Mouse (Mus musculus): ENCODE measurements around the gene Eml3.

The Eml3 gene

DNA sequence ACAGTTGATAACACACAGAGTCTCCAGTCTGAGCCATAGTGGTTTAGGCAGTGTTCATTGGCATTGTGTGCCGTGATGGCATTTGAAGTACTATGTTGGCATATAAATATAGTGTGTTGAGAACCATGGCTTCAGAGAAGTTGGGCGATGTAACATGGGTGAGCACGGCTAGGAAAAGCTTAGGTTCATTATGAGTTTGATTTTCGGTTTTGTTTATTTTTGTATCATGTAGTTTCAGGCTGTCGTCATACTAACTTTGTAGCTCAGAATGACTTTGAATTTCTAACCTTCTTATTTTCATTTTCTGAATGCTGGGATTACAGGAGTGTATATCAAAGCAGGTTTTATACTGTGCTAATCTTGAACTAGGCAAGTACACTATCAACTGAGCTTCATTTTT, 25.9 kb upstream of the Eml3 start:
- in situ Hi-C loops (cut with MboI; ENCODE audit: unreplicated experiment in 2 of 2), result no loop called here

DNA sequence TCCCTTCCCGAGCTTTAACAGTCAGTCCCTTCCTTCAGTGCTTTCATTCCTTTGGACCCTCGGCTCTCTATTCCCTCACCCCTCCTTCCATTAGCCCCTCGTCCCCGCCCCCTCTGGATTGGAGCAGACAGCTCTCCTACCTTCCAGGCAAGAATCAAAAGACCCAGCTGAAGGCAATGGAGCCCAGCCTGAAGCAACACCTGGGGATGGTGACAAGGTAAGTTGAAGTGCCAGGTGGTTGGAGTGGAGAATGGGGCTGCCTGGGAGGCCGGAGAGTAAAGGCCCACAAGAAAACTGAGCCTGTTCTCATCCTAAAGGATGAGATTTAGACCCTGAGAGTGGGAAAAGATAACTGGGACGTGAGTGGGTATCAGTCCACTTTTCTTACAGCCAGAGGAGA, 20.8 kb upstream of the Eml3 start:
- in situ Hi-C loops (cut with MboI; ENCODE audit: unreplicated experiment in 2 of 2), result no loop called here

DNA sequence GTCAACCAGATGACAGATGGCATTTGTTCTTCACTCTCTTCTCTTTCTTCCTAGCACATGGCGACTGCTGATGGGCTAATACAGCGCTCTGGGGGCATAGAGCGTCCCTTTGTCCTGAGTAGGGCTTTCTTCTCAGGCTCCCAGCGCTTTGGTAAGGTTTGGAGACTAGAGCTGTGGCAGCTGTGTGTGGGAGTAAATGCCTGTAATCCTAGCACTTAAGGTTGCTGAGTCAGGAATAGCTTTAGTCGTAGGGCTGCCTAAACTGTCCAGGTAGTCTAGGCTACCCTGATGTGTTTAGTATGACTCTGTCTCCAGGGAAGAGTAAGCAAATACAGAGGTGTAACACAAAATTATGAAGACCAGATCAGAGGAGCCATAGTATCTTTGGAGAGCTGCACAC, 17.5 kb upstream of the Eml3 start:
- in situ Hi-C loops (cut with MboI; ENCODE audit: unreplicated experiment in 2 of 2), result no loop called here

DNA sequence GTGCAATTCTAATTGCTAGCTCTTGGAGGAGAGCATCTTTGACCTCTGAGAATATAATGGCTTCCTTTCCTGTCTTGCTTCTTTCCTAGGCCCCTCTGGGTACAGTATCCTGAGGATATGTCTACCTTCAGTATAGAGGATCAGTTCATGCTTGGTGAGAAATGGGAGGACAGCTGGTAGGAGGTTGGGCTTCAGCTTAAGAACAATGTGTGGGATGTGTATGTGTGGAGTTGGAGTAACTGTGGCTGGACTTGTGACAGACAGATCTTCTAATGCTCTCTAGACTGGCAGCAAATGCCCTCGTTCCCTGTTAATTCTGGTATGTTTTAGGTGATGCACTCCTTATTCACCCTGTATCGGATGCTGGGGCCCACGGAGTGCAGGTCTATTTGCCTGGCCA, 15.1 kb upstream of the Eml3 start:
- in situ Hi-C loops (cut with MboI; ENCODE audit: unreplicated experiment in 2 of 2), result no loop called here

DNA sequence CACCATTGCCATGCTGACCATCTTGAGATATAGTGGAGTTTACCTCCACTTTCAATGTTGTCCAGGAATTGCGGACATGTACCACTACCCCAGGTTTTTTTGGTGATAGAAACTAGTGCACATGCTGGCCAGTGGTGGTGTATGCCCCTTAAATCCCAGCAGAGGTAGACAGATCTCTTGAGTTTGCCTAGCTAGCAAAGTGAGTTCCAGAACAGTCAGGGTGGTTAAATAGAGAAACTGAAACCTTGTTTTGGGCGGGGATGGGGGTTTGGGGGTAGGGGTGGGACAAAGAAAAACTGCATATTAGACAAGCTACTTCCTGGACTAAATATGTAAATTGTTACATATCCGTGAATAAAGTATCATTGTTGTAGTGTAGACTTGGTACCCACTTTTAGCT, 10.4 kb upstream of the Eml3 start:
- in situ Hi-C loops (cut with MboI; ENCODE audit: unreplicated experiment in 2 of 2), result no loop called here

DNA sequence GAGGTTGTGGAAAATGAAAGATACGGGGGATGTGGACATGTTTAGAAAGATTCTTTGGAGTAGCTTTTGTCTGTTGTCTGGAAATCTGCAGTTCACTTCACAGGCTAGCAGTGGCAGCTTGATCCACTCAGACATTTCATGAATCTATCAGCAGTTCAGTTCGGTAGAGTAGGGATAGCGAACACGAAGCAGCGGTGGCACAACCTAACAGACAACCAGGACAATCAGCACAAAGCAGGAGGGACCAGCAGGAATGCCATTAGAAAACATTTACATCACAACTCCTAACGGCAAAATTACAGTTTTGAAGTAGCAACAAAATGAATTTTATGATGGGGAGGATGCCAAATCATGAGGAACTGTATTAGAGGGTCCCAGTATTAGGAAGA, 9.7 kb upstream of the Eml3 start:
- in situ Hi-C loops (cut with MboI; ENCODE audit: unreplicated experiment in 2 of 2), result no loop called here

DNA sequence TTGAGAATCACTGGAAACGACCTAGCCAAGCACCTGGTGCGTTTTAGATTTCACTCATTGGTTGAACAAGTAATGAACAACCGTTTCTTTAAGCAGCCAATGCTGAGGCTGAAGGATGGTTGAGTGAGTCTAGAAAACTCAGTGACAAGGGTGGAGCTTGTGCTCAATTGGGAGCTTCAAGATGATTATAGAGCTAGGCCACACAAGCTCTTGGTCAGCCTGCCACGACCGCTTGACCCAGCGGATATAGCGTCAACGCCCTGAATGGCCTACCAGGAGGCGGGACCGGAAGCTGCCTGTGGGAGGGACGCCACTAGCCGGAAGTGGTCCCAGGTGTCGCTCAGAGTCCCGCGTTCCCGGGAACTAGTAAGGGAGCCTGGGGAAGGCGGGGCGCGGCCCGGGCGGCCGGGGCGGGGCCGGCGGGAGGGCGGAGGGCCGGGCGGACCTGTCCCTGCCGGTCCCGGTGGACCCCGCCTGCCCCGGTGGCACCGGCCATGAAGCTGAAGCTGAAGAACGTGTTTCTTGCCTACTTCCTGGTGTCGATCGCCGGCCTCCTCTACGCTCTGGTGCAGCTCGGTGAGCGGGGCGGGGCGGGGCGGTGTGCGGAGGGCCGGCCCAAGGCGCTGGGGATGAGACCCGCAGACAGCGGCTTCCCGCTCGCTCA, 9.1 kb upstream of the Eml3 start, which contains the start of gene B3gat3:
Gene B3gat3 (plus strand): TSS at position 302 of the 664 bp plus-strand sequence.
- in situ Hi-C loops (cut with MboI; ENCODE audit: unreplicated experiment in 2 of 2), result no loop called here

DNA sequence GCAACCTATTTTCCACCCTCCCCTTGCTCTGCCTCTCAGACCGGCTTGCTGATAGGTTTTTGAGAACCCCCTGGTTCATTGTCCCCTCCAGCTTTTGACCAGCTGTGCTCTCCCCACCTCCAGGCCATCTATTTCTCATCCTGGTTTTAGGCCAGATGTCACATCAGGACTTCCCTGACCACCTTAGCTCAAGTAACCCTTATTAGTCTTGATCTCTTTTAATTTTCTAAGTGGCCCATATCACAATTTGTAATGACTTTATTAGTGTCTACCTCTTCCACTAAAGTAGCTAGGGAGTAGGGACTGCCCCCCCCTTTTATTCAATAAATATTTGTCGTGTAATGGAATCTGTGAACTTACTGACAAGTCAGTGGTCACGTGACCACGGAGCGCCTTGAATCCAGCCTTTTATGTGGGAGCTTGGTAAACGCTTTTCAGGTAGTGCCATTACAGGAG, 8.5 kb upstream of the Eml3 start:
- in situ Hi-C loops (cut with MboI; ENCODE audit: unreplicated experiment in 2 of 2), result no loop called here

DNA sequence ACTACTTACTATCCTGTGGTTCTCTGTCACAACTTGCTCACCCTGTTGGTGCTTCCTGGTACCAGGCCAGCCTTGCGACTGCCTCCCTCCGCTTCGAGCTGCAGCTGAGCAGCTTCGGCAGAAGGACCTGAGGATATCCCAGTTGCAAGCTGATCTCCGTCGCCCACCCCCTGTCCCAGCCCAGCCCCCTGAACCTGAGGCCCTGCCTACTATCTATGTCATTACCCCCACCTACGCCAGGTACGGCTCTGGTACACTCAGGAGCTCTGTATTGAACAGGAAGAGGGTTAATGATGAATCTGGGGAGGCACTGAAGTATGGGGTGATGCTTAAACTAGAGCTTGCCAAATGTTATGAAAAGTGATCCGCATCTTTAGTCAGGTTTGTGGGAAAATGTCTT, 7.6 kb upstream of the Eml3 start:
- in situ Hi-C loops (cut with MboI; ENCODE audit: unreplicated experiment in 2 of 2), result no loop called here

DNA sequence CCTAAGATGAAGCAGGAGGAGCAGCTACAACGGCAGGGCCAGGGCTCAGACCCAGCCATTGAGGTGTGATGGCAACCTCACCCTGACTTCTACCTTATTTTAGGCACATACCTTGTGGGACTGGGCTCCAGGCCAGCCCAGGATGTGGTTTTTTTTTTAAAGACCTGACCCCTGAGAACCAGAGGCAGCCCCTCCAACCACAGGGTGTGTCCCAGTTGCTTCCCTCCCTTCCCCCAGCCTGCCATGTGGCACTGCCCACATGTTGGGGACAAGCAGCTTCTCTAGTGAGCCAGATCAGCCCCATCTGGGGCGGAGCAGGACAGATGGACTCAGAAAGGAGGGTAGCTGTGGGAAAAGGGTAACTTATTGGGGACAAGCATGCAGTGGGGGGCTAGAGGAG, 2.6 kb upstream of the Eml3 start:
- in situ Hi-C loops (cut with MboI; ENCODE audit: unreplicated experiment in 2 of 2), result loop anchor here in 1 of 2 experiments (25.0 kb wide), 1 partner anchor 189 kb away; the partner anchor contains the start of genes 1700092M07Rik, Stx5a and Wdr74

DNA sequence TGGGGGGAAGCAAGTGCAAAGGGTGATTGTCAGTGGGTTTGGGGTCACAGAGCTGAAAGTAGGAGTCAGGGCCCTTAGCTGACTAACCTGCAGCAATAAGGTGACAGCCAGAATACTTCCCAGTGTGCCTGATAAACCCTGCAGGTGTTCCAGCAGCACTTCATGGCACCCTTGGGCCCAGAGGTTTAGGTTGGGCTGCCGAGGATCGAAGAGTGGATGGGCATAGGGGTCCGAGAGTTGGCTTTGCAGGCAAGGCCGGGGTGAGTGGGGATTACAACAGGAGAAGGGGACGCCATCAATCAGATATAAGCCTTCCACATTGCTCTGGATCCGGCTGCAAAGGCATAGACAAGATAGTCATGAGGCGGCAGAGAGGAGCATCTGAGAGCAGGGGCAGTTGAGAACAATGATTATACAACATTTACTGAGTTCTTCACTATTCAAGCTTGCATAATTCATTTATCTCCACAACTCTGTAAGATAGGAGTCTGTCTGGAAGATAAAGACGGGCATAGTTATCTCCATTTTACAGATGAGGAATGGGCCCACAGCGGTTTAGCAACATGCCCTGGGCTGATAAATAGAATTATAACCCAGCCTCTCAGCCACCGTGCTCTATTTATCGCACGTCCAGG, 1.3 kb upstream of the Eml3 start:
- in situ Hi-C loops (cut with MboI; ENCODE audit: unreplicated experiment in 2 of 2), result loop anchor here in 1 of 2 experiments (25.0 kb wide), 1 partner anchor 191 kb away; the partner anchor contains the start of genes 1700092M07Rik, Stx5a and Wdr74

DNA sequence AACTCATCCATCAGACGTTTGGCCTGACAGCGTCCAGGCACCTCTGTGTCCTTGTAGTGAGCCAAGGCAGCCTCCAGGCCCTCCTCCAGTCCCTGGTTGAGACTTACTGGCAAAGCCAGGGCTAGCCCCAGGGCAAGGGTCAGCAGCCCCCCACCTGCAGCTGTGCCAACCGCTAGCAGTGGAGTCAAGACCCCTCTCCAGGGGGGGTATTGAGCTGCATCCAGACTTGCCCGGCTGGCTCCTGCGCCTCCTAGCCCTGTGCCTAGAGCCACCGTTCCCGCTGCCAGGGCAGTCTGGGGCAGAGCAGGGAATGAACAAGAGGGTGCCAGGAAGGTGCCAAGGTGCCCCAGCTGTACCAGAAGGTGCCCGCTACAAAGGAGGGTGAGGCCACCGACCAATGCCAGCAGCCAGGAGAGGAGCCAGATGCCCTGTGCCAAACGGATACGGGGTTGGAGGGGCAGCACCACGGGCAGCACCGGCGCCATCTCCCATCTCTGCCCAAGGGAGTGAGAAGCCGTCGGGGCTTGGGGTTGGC, 596 bp upstream of the Eml3 start:
- in situ Hi-C loops (cut with MboI; ENCODE audit: unreplicated experiment in 2 of 2), result loop anchor here in 1 of 2 experiments (25.0 kb wide), 1 partner anchor 191 kb away; the partner anchor contains the start of genes 1700092M07Rik, Stx5a and Wdr74

DNA sequence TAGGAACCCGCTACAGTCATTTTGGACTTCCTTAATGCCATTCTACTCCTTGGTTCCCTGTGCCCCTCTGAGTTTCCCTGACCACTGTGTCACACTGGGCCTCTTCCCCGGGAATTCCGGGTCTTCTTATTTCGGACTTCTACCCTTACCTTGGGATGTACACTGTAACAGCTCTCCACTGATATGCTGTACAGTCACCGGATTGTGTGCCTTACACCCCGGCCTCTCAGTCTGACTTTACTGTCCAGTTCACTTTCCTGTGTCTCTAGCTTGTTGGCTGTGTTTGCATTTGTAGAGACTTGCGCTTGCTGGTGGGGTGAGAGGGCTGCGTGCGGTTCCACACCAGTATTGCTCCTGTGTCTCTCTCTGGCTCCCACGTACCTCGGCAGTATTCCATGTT, 765 bp downstream of the Eml3 start:
- in situ Hi-C loops (cut with MboI; ENCODE audit: unreplicated experiment in 2 of 2), result loop anchor here in 1 of 2 experiments (25.0 kb wide), 1 partner anchor 193 kb away; the partner anchor contains the start of genes 1700092M07Rik, Stx5a and Wdr74

DNA sequence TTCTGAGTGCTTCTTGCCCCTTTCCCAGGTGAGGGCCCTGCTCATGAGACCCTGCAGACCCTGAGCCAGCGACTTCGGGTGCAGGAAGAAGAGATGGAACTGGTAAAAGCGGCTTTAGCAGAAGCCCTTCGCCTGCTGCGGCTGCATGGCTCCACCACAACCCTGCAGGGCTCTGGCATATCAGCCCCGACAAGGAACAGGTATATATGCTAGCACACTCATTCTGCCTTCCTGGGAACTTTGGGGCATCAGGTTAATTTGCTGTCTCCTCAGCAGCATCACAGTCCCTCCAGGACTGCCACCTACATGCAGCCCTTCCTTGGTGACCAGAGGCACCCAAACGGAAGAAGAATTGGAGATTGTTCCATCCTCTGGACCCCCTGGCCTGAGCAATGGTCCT, 1.4 kb downstream of the Eml3 start:
- in situ Hi-C loops (cut with MboI; ENCODE audit: unreplicated experiment in 2 of 2), result loop anchor here in 1 of 2 experiments (25.0 kb wide), 1 partner anchor 193 kb away; the partner anchor contains the start of genes 1700092M07Rik, Stx5a and Wdr74

DNA sequence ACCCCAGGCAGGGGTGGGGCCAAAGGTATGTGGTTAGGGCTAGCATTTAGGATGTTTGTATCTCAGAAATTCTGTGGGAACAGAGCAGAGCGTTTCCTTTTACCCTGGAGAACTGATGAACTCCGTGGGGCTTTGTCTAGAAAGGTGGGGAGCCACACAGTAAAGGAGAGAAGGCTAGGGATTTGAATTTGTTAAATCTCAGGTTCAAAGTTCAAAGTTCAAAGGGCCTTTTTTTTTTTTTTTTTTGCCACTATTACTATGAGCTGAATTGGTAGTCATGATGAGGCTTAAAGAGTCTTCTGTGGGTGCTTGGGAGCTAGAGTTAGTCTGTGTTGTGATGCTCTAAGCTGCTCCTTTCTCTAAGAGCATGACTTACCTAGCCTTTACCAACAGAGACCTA, 7.4 kb downstream of the Eml3 start:
- in situ Hi-C loops (cut with MboI; ENCODE audit: unreplicated experiment in 2 of 2), result loop anchor here in 1 of 2 experiments (25.0 kb wide), 1 partner anchor 199 kb away; the partner anchor contains the start of genes 1700092M07Rik, Stx5a and Wdr74

DNA sequence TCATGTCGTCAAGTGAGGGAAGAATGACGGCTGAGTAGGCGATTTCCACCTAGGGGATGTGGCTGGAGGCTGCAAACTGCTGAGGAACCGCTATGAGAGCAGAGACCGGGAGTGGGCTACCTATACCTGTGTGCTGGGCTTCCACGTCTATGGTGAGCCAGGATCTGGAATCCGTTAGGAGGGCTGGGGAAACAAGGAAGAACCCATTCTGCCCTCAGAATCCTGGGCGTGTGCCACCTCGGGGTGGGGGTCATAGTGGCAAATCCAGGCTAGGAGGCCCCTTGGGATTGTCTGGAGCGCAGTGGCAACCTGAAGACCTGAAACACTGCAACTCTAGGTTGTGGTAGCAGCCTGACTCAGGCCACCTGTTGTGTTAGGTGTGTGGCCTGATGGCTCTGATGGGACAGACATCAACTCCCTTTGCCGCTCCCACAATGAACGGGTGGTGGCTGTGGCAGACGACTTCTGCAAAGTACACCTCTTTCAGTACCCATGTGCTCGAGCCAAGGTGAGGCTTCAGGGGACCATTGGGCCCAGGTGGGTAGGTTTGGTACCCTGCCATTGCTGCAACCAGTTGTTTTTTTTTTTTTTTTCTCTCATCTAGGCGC, 11.3 kb downstream of the Eml3 start:
- in situ Hi-C loops (cut with MboI; ENCODE audit: unreplicated experiment in 2 of 2), result loop anchor here in 1 of 2 experiments (25.0 kb wide), 1 partner anchor 203 kb away; the partner anchor contains the start of genes 1700092M07Rik, Stx5a and Wdr74

DNA sequence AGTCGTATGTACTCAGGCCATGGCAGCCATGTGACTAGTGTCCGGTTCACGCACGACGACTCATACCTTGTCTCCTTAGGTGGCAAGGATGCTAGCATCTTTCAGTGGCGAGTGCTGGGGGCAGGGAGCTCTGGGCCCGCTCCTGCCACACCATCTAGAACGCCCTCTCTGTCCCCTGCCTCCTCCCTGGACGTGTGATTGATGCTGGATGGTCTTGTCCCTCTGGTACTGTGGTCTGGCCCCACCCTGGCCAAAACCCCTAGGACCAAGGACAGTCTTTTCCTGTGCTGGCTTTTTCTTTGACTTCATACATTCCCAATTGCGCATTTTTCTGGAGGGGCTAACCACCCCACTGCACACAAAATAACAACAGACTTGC, 11.8 kb downstream of the Eml3 start:
- in situ Hi-C loops (cut with MboI; ENCODE audit: unreplicated experiment in 2 of 2), result loop anchor here in 1 of 2 experiments (25.0 kb wide), 1 partner anchor 204 kb away; the partner anchor contains the start of genes 1700092M07Rik, Stx5a and Wdr74

DNA sequence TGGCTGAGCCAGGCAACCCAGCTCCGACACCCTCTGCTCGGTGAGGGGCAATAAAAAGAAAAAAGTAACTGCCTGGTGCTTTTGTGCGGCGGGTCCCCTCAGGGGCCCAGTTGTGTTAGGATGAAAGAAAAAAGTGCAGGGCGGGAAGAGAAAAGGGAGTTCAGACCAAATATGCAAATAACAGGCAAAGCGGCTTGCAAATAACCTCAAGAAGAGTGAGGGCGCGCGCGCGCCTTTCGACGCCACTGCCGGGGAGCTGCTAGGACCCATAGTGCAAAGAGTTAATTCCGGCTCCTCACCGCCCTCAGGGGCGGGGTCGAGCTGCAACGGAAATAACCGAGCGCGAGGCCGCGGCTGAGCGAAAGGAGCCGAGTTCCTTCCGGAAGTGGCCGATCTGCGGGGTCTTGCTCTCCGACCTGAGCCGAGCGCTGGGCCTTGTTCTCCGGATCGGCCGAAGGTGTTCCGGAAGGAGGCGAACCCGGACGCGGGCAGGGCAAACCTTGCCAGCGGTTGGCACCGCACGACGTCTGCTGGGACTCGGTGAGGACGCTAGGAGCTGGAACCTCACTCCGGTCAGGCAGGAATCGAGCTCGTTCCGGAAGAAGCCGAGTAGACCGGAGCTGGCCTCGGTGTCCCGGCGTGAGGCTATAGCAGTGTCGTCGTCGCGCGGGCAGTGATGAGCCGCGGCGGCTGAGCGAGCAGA, 12.3 kb downstream of the Eml3 start, which contains the start of gene Mta2:
Gene Mta2 (plus strand): TSS at position 361 of the 703 bp plus-strand sequence.
- in situ Hi-C loops (cut with MboI; ENCODE audit: unreplicated experiment in 2 of 2), result loop anchor here in 1 of 2 experiments (25.0 kb wide), 1 partner anchor 204 kb away; the partner anchor contains the start of genes 1700092M07Rik, Stx5a and Wdr74

DNA sequence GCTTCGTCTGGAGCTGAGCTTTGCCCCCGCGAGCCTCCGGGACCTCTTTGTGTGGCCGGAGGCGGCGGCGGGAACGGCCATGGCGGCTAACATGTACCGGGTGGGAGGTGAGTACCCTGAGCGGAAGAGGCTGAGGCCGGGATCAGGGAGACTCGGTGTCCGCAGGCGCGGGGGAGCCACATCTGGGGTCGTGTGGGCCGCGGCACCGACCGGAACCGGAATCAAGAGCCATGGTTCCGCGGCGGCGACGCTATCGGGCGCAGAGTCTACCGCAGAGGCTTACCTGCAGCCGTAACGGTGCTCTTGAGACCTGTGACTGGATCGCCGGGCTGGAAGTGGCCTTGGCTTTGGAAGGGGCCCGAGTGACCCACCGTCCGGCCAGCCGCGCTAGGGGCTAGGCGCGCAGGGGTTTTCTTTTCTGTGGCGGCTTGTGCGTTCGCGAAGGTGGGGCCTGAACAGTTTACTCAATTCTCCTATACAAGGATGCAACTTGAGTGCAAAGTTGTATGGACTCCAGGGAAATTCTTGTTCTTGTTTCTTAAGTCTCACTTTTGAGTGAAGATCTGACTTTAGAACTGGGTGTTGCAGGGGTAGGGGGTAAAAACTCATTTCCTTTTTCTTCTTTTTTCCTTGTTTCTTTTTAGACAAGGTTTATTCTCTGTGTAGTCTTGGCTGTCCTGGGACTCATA, 13.1 kb downstream of the Eml3 start:
- in situ Hi-C loops (cut with MboI; ENCODE audit: unreplicated experiment in 2 of 2), result loop anchor here in 1 of 2 experiments (25.0 kb wide), 1 partner anchor 205 kb away; the partner anchor contains the start of genes 1700092M07Rik, Stx5a and Wdr74
